Mouse (Mus musculus) large intestine, adult 2 months (tissue): ENCODE results near the gene Plp2. TPM values are rescaled to one million over a fixed set of nuclear protein-coding genes. Genes with fewer than 3 reads are reported as not detected.
"Not testable (repeated sequence)": the region's sequence is repeated elsewhere in the genome, so short reads cannot be mapped to it uniquely, and the experiment has no call there.

Experiments used
- DNase-seq: peaks from one replicate; pipeline ENCODE4 v3.0.0-alpha.2; 2012; ENCODE audit warnings: low read depth, low spot score
- WGBS: fragments of 180-500 bp; shearing (Covaris S2); methylation state at CpG from one replicate; pipeline ENCODE4 v1.1.7; 2018; 5-methylcytosine and 5-hydroxymethylcytosine counted together
- polyA plus RNA-seq: library from polyadenylated mRNA; depleted of rRNA; stranded (reverse); fragments of >200 nt; gene quantifications from 2 replicates; pipeline ENCODE4 v1.2.3, GENCODE M21; 2012; rRNA removed

Plp2 gene
- polyA plus RNA-seq: 278 and 316 TPM in 2 replicates

- WGBS: 21% methylated on average over 35 of the region's 36 CpGs
- DNase-seq: no peak
Measured at GRCm38 (mm10) chrX:7670921-7671623, at the start of gene Plp2. Gene Plp2, minus strand, starts transcription at chrX:7671390.

GRCm38 (mm10) chrX:7716058-7716457 is 44.9 kb upstream of the Plp2 start:
- DNase-seq: not testable (repeated sequence)
- 64% methylated on average over 1 of the region's 1 CpGs for WGBS

- WGBS: 14% methylated on average over 40 of the region's 60 CpGs
- peak; percentile 64 for DNase-seq
Measured at GRCm38 (mm10) chrX:7714135-7714899, 43.1 kb upstream of the Plp2 start, which contains the start of gene Wdr45. Gene Wdr45, plus strand, starts transcription at chrX:7714333.

DNA sequence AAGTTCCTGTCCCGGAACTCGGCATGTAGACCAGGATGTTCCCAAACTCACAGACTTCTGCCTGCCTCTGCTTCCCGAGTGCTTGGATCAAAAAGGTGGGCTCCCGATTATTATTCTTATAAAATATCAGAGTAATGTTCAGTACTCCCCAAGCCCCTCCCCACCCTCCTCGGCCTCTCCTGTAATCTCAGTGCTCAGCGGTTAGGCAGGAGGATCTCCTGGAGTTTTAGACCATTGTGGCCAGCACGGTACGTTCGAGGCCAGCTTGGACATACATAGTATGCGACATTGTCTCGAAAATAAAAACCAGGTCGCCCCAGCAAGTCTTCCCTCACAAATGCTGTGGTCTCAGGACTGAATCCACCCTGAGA is 42.6 kb upstream of the Plp2 start:
- WGBS: 15% methylated on average over 6 of the region's 12 CpGs
- not testable (repeated sequence) for DNase-seq

GRCm38 (mm10) chrX:7696954-7697381 is 25.8 kb upstream of the Plp2 start, which contains the start of gene Gpkow:
Gene Gpkow, plus strand, starts transcription at chrX:7697131.
- DNase-seq: peak; percentile 75

DNA sequence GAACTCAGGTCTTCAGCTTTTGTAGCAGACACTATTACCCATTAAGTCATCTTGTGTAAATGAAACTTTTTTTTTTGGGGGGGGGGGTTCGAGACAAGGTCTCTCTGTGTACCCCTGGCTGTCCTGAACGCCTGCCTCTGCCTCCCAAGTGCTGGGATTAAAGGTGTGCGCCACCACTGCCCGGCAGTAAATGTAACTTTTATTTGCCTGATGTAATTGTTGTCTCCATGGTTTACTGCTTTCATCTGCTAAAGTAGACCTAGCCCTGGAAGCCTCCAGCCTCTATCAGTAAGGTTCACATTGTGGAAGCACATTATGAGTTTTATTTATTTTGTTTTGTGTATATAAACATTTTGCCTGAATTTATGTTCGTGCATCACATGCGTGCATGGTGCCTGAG is 25.3 kb upstream of the Plp2 start:
- whole genome bisulfite sequencing: 26% methylated on average over 6 of the region's 6 CpGs
- DNase-seq: no peak

More at GRCm38 (mm10) chrX:7696954-7697381, 25.8 kb upstream of the Plp2 start, which contains the start of gene Gpkow:
- 17% methylated on average over 33 of the region's 33 CpGs for WGBS

GRCm38 (mm10) chrX:7692862-7693261 is 21.7 kb upstream of the Plp2 start:
- 38% methylated on average over 4 of the region's 4 CpGs for WGBS
- no peak for DNase-seq

DNA sequence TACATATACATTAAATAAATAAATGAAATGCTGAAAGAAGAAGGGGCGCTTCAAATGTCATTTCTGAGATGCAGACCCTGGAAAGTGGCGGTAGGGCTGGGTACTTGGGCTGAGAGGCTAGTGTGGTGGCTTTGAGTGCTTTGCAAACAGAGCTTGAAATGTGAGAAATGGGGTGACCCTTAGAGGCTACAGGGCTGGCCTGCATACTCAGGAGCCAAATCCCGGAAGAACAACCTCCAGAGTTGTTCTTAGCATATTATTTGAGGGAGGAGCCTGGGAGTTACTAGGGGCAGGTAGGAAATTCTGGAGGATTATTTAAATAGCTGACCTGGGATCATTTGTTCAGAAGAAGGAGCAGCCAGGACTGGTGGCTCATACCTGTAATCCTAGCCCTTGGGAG is 19.3 kb upstream of the Plp2 start:
- WGBS: 59% methylated on average over 3 of the region's 3 CpGs
- DNase-seq: no peak

- 86% methylated on average over 2 of the region's 2 CpGs for whole genome bisulfite sequencing
- DNase-seq: no peak
Measured at GRCm38 (mm10) chrX:7688321-7688720, 17.1 kb upstream of the Plp2 start.

GRCm38 (mm10) chrX:7680864-7681263 is 9.7 kb upstream of the Plp2 start, which contains the start of gene Magix:
Gene Magix, minus strand, starts transcription at chrX:7681251.
- WGBS: 65% methylated on average over 14 of the region's 14 CpGs
- no peak for DNase-seq

DNA sequence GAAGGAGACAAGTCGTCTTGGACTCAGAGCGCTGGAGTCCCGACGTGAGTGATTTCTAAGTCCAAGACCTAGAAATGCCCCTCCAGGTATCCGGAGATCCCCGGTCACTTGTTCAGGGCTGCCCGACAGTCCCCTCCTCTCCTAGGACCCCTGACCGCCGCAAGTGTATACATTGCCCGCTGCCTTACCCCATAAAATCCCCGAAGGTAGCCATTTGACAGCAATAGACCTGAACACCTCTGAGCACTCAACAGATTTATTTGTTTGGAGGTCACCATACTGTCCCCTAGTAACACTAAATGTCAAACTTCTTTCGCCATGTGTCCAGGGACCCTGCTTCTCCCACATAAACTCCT is 8.8 kb upstream of the Plp2 start:
- WGBS: 19% methylated on average over 12 of the region's 12 CpGs
- no peak for DNase-seq

DNA sequence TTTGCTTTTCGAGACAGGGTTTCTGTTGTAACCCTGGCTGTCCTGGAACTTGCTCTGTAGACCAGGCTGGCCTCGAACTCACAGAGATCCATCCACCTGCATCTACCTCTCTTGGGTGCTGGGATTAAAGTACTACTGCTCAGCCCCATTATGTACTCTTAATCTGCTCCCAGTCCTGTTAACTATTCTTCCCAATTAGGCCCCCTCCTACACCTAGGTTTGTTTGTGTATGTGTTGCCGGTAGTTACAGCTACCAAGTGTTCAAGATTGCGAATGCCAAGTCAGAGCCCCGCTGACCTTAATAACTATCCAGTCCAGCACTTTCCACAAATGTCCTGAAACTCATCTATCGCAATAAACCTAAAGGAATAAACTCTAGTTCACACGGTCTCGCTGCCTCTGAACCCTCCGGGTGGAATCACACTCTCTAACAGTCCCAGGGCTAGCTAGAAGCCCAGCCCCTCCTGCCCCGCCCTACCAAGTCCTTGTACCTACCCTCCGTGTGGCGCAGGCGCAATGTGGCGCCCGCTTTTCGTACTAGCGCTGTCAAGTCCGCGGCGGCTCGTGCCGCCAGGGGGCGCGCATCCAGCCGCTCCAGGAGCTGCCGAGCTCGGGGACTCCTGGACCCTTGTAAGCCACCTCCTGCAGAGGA is 8.3 kb upstream of the Plp2 start:
- WGBS: 16% methylated on average over 27 of the region's 27 CpGs
- DNase-seq: no peak

DNA sequence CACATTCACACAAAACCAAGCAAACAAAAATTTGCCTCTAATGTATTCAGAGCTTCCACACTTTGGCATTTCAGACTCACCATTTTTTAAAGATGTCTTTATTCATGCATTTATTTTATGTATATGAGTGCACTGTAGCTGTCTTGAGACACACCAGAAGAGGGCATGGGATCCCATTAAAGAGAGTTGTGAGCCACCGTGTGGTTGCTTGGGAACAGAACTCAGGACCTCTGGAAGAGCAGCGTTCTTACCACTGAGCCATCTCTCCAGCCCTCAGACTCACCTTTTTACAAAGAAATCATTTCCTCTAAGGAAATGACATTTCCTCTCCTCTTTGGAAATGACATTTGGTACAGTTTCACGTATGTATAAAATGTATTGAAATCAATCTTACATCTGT is 7.8 kb upstream of the Plp2 start:
- DNase-seq: no peak
- 26% methylated on average over 3 of the region's 3 CpGs for WGBS

GRCm38 (mm10) chrX:7675001-7675380 is 3.8 kb upstream of the Plp2 start:
- no peak for DNase-seq
- WGBS: 28% methylated on average over 10 of the region's 10 CpGs

DNA sequence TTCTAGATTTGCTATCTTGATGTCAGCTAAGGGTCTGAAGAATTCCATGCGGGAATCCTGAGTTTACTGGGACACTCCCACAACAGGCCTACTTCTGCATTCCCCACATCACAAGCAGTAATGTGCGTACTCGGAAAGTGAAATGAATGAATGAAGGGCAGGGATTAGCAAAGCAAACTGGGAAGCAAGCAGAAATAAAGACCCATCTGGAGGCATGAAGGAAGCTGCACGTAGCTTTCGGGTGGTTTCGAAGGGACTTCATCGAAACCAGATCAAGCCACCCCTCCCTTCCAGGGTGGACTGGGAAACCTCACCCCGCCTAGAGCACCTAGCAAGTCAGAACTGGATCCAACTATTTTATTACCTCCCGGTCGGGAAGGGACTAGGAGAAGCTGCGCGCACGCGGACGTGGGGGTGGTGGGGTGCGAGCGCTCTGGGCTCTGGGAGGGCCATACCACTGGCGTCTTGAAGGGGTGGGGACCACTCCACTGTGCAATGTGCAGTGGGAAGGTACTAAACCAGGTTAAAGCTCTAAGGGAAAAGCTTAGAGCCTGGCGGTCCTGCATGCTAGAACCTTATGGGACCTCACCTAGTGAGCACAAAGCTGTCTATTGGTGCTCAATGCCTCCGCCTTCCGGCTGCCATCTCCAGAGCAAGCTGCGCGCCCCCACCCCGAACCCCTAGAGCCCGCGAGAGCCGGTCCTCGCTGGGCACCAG is 3.3 kb upstream of the Plp2 start:
- DNase-seq: no peak
- 22% methylated on average over 28 of the region's 28 CpGs for whole genome bisulfite sequencing

DNA sequence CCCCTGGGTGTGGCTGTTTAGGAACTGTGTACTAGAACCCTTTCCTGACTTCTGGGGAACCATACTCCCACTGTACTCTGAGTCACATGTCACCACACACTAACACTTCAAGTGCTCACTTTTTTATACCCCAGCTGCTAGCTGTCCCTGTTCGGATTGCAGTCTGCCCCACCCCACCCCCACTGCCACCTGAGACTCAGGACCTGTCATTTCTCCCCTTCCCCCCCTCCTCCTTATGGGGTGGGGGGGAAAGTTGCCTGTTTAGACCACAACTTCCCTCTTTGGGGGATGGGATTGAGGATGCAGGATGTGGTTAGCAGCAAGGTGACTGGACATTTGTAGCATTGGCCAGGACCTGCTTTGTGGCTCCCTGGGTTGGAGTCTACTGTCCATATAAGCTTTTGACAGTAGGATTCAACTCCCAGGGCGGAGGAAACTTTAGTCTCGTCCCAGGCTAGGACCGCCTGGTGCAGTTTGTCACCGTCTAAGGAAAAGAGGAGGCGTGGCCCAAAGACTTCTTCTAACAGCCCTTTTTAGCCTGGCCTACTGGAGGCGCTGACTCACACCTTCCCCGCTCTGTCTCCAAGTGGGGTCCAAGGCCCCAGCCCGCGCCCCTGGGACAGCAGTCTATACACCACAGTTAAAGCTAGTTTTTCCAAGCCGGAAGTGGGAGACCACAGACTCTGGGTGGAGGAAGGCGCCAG is 2.5 kb upstream of the Plp2 start:
- 20% methylated on average over 12 of the region's 12 CpGs for WGBS
- no peak for DNase-seq

DNA sequence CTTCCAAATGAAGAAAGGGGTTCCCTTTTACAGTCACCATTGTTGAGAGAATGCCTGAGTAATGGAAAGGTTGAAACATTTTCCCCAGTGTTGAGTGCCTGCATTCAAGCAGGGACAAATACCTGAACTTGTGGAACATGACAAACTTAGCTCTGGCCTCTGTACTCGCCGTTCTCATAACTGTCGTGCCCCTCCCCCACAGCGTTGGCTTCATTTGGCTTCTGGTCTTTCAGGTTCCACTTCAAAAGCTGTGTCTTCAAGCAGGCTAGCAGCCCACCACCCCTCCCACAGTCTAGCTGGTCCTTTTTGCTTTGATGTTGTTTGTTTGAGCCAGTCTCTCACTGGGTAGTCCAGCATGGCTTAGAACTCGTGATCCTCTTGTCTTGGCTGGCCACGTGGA is 1.5 kb upstream of the Plp2 start:
- DNase-seq: no peak
- WGBS: 59% methylated on average over 6 of the region's 6 CpGs

GRCm38 (mm10) chrX:7670390-7670881 is 754 bp downstream of the Plp2 start:
- no peak for DNase-seq
- 18% methylated on average over 19 of the region's 19 CpGs for WGBS
